Mouse (Mus musculus): ENCODE measurements around the gene Serf2. TPM values are rescaled to one million over a fixed set of nuclear protein-coding genes. Genes with fewer than 3 reads are reported as not detected.

The Serf2 gene
- total RNA-seq, 1 experiment, result 459 TPM

GRCm38 (mm10) chr2:121439746-121440145, 9.2 kb upstream of the Serf2 start:
- TF ChIP-seq ZNF384 (IDR thresholded peaks at IDR 0.05; ENCODE audit: low read depth, low read length) (no peak), CHD2 (IDR thresholded peaks at IDR 0.05; ENCODE audit: low read depth, low read length) (no peak), HCFC1 (IDR thresholded peaks at IDR 0.05; ENCODE audit: borderline replicate concordance, insufficient read depth, low read length) (no peak)
- no peak for DNase-seq (ENCODE audit: low read depth, low spot score)
- Histone ChIP-seq H3K9ac (ENCODE audit: insufficient read depth, low read depth, low read length, poor library complexity, severe bottlenecking) (no peak overlapping the region), H3K9me3 (ENCODE audit: control insufficient read depth, insufficient read depth, low read depth, low read length) (no peaks in the 10 kb centered on the region), H3K36me3 (ENCODE audit: control insufficient read depth, insufficient read depth, low read length, poor library complexity, severe bottlenecking) (peaks cover 19% of the 10 kb centered on the region), H3K27ac (ENCODE audit: insufficient read depth, low read depth, low read length, poor library complexity, severe bottlenecking) (no peak overlapping the region), H3K4me3 (ENCODE audit: insufficient read depth in 1 of 2, low read depth in 1 of 2, low read length in 2 of 2, poor library complexity in 1 of 2, severe bottlenecking in 1 of 2) (no peak overlapping the region), H3K4me1 (ENCODE audit: control insufficient read depth in 2 of 2, insufficient read depth in 2 of 2, low read length in 2 of 2, poor library complexity in 1 of 2) (no peaks in the 10 kb centered on the region)
- in situ Hi-C loops (cut with MboI; ENCODE audit: low sequenced_read_pairs in 2 of 2, unreplicated experiment in 2 of 2), result no loop called here

- Histone ChIP-seq H3K4me3 (ENCODE audit: insufficient read depth in 1 of 2, low read depth in 1 of 2, low read length in 2 of 2, poor library complexity in 1 of 2, severe bottlenecking in 1 of 2) (no peak overlapping the region), H3K9me3 (ENCODE audit: control insufficient read depth, insufficient read depth, low read depth, low read length) (no peaks in the 10 kb centered on the region), H3K9ac (ENCODE audit: insufficient read depth, low read depth, low read length, poor library complexity, severe bottlenecking) (no peak overlapping the region), H3K27ac (ENCODE audit: insufficient read depth, low read depth, low read length, poor library complexity, severe bottlenecking) (no peak overlapping the region), H3K4me1 (ENCODE audit: control insufficient read depth in 2 of 2, insufficient read depth in 2 of 2, low read length in 2 of 2, poor library complexity in 1 of 2) (0 out of 4 replicates have a peak, but pooled peaks cover 0 to 2% of the 10 kb centered on the region in 2 experiments), H3K36me3 (ENCODE audit: control insufficient read depth, insufficient read depth, low read length, poor library complexity, severe bottlenecking) (peaks cover 12% of the 10 kb centered on the region)
- DNase-seq (ENCODE audit: low read depth, low spot score), result no peak
- in situ Hi-C loops (cut with MboI; ENCODE audit: low sequenced_read_pairs in 2 of 2, unreplicated experiment in 2 of 2), result no loop called here
- TF ChIP-seq CHD2 (IDR thresholded peaks at IDR 0.05; ENCODE audit: low read depth, low read length) (no peak), MAFK (IDR thresholded peaks at IDR 0.05; ENCODE audit: insufficient read depth, low read depth, low read length) (no peak), ZNF384 (IDR thresholded peaks at IDR 0.05; ENCODE audit: low read depth, low read length) (no peak), ZC3H11A (IDR thresholded peaks at IDR 0.05; ENCODE audit: borderline replicate concordance, low read depth, low read length) (no peak), HCFC1 (IDR thresholded peaks at IDR 0.05; ENCODE audit: borderline replicate concordance, insufficient read depth, low read length) (no peak)
Measured at GRCm38 (mm10) chr2:121440834-121441605, 8.0 kb upstream of the Serf2 start.

GRCm38 (mm10) chr2:121441800-121442199, 7.2 kb upstream of the Serf2 start:
- H3K36me3 ChIP-seq (ENCODE audit: control insufficient read depth, insufficient read depth, low read length, poor library complexity, severe bottlenecking), result peaks cover 12% of the 10 kb centered on the region
- peak overlapping the region; percentile 50; the same call in 1 of the 2 replicates for H3K9ac ChIP-seq (ENCODE audit: insufficient read depth, low read depth, low read length, poor library complexity, severe bottlenecking)
- H3K4me1 ChIP-seq (ENCODE audit: control insufficient read depth in 2 of 2, insufficient read depth in 2 of 2, low read length in 2 of 2, poor library complexity in 1 of 2), result 0 out of 4 replicates have a peak, but pooled peaks cover 0 to 2% of the 10 kb centered on the region in 2 experiments
- no peaks in the 10 kb centered on the region for H3K9me3 ChIP-seq (ENCODE audit: control insufficient read depth, insufficient read depth, low read depth, low read length)
- H3K4me3 ChIP-seq (ENCODE audit: insufficient read depth in 1 of 2, low read depth in 1 of 2, low read length in 2 of 2, poor library complexity in 1 of 2, severe bottlenecking in 1 of 2), result peak overlapping the region; percentile 63 to 99
- TF ChIP-seq CHD2 (IDR thresholded peaks at IDR 0.05; ENCODE audit: low read depth, low read length), result no peak
- TF ChIP-seq MAFK (IDR thresholded peaks at IDR 0.05; ENCODE audit: insufficient read depth, low read depth, low read length), result no peak
- no peak for TF ChIP-seq ZNF384 (IDR thresholded peaks at IDR 0.05; ENCODE audit: low read depth, low read length)
- TF ChIP-seq HCFC1 (IDR thresholded peaks at IDR 0.05; ENCODE audit: borderline replicate concordance, insufficient read depth, low read length), result no peak
- H3K27ac ChIP-seq (ENCODE audit: insufficient read depth, low read depth, low read length, poor library complexity, severe bottlenecking), result no peak overlapping the region
- in situ Hi-C loops (cut with MboI; ENCODE audit: low sequenced_read_pairs in 2 of 2, unreplicated experiment in 2 of 2), result no loop called here
- DNase-seq (ENCODE audit: low read depth, low spot score), result no peak

- no peaks in the 10 kb centered on the region for H3K9me3 ChIP-seq (ENCODE audit: control insufficient read depth, insufficient read depth, low read depth, low read length)
- peak overlapping the region; percentile 63 to 99 for H3K4me3 ChIP-seq (ENCODE audit: insufficient read depth in 1 of 2, low read depth in 1 of 2, low read length in 2 of 2, poor library complexity in 1 of 2, severe bottlenecking in 1 of 2)
- peak overlapping the region; percentile 52 for H3K9ac ChIP-seq (ENCODE audit: insufficient read depth, low read depth, low read length, poor library complexity, severe bottlenecking)
- in situ Hi-C loops (cut with MboI; ENCODE audit: low sequenced_read_pairs in 2 of 2, unreplicated experiment in 2 of 2), result no loop called here
- DNase-seq (ENCODE audit: low read depth, low spot score), result peak; percentile 77
- peaks cover 10% of the 10 kb centered on the region for H3K36me3 ChIP-seq (ENCODE audit: control insufficient read depth, insufficient read depth, low read length, poor library complexity, severe bottlenecking)
- H3K4me1 ChIP-seq (ENCODE audit: control insufficient read depth in 2 of 2, insufficient read depth in 2 of 2, low read length in 2 of 2, poor library complexity in 1 of 2), result 0 out of 4 replicates have a peak, but pooled peaks cover 0 to 2% of the 10 kb centered on the region in 2 experiments
- TF ChIP-seq ZC3H11A (IDR thresholded peaks at IDR 0.05; ENCODE audit: borderline replicate concordance, low read depth, low read length) (no peak), HCFC1 (IDR thresholded peaks at IDR 0.05; ENCODE audit: borderline replicate concordance, insufficient read depth, low read length) (no peak), ZNF384 (IDR thresholded peaks at IDR 0.05; ENCODE audit: low read depth, low read length) (no peak), CHD2 (IDR thresholded peaks at IDR 0.05; ENCODE audit: low read depth, low read length) (no peak), MAFK (IDR thresholded peaks at IDR 0.05; ENCODE audit: insufficient read depth, low read depth, low read length) (no peak)
- H3K27ac ChIP-seq (ENCODE audit: insufficient read depth, low read depth, low read length, poor library complexity, severe bottlenecking), result no peak overlapping the region
Measured at GRCm38 (mm10) chr2:121442259-121443067, 6.5 kb upstream of the Serf2 start.
